8 mouse cellular contexts compared by ENCODE assay signal in the genomic region with DNA sequence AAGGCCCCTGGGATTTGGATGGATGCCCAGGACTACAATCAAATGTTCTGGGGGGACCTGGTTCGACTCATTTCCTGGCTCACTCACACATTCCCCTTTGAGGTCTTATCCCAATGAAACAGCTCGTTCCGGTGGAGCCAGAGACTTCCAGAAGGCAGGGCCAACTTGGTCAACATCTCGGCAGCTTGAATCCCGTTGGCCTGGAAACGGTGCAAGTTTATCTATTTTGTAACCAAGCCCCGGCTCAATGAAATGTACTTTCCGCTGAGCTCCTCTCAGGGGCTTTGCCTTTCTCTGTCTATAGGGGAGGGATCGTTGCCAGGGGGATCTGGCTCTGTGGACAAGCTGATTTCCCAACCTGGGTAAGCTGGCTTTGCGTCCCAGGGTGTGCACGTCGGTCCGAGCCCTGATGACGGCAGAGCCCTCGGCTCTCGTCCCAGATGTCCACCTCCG.
DNase-seq lines count a peak whose midpoint lies in the region; ATAC-seq and TF ChIP-seq lines count a peak whose summit lies in the region.

No protein-coding gene starts in this region.

- peaks cover 8% of the 10 kb centered on the region for H3K27me3 ChIP-seq in heart, embryonic 14.5 days (ENCODE audit: control insufficient read depth, insufficient read depth, low read length)
- no peaks in the 10 kb centered on the region for H3K27me3 ChIP-seq in limb, embryonic 14.5 days (ENCODE audit: control insufficient read depth, insufficient read depth, low read length)
- peaks cover 12% of the 10 kb centered on the region for H3K27me3 ChIP-seq in neural tube, embryonic 15.5 days (replicated peaks)

- no peak for TF ChIP-seq CTCF in left cerebral cortex, adult 2 months (IDR thresholded peaks at IDR 0.05)

- peak; percentile 25 to 29 for DNase-seq in left cerebral cortex, adult 2 months (ENCODE audit: extremely low spot score in 1 of 2, low spot score in 2 of 2)
- no peak for DNase-seq in left cerebral cortex, adult 18-20 months (ENCODE audit: low spot score in 2 of 2)
- DNase-seq in fat pad, adult 2 months (ENCODE audit: extremely low read depth, low read depth, low spot score): peak; percentile 80
- DNase-seq in limb, embryonic 14.5 days (ENCODE audit: low spot score): peak; percentile 50

- H3K4me1 ChIP-seq in heart, embryonic 14.5 days (ENCODE audit: control insufficient read depth in 2 of 2, insufficient read depth in 2 of 2, low read length in 2 of 2): peaks cover 43 to 45% of the 10 kb centered on the region in 2 experiments
- H3K4me1 ChIP-seq in limb, embryonic 14.5 days (ENCODE audit: control insufficient read depth, insufficient read depth, low read length): peaks cover 51% of the 10 kb centered on the region
- H3K4me1 ChIP-seq in neural tube, embryonic 15.5 days: peaks cover 42% of the 10 kb centered on the region

- H3K9me3 ChIP-seq in heart, embryonic 14.5 days (ENCODE audit: control insufficient read depth, low read length): no peaks in the 10 kb centered on the region
- H3K9me3 ChIP-seq in limb, embryonic 14.5 days (ENCODE audit: control insufficient read depth, low read length): no peaks in the 10 kb centered on the region
- no peaks in the 10 kb centered on the region for H3K9me3 ChIP-seq in neural tube, embryonic 15.5 days (replicated peaks)

- H3K27ac ChIP-seq in left cerebral cortex, adult 2 months: no peak overlapping the region
- peak overlapping the region; percentile 39 to 43; a peak in 2 of 4 replicates for H3K27ac ChIP-seq in heart, embryonic 14.5 days (replicated peaks in 1 of 2; ENCODE audit: control insufficient read depth in 1 of 2, insufficient read depth in 1 of 2, low read depth in 2 of 2, low read length in 2 of 2)
- no peak overlapping the region for H3K27ac ChIP-seq in limb, embryonic 14.5 days (replicated peaks; ENCODE audit: low read depth, low read length)
- peak overlapping the region; percentile 68 for H3K27ac ChIP-seq in neural tube, embryonic 15.5 days (replicated peaks)

- no peaks in the 10 kb centered on the region for H3K36me3 ChIP-seq in heart, embryonic 14.5 days (ENCODE audit: control insufficient read depth, insufficient read depth, low read length)
- no peaks in the 10 kb centered on the region for H3K36me3 ChIP-seq in limb, embryonic 14.5 days (ENCODE audit: control insufficient read depth, insufficient read depth, low read length)
- no peaks in the 10 kb centered on the region for H3K36me3 ChIP-seq in neural tube, embryonic 15.5 days

- intact Hi-C loops in left cerebral cortex, adult 2 months (cut with DNase I): loop anchor here (5.0 kb wide), 1 partner anchor 74 kb away; no protein-coding TSS in a partner anchor

- H3K9ac ChIP-seq in heart, embryonic 14.5 days (ENCODE audit: low read length): no peak overlapping the region
- 0 out of 2 replicates have a peak overlapping the region, but pooled peaks have one; percentile 31 for H3K9ac ChIP-seq in limb, embryonic 14.5 days (ENCODE audit: low read depth, low read length, severe bottlenecking)
- no peak overlapping the region for H3K9ac ChIP-seq in neural tube, embryonic 15.5 days (replicated peaks)

- no peak overlapping the region for H3K4me2 ChIP-seq in heart, embryonic 14.5 days (ENCODE audit: low read length)
- H3K4me2 ChIP-seq in limb, embryonic 14.5 days (replicated peaks; ENCODE audit: low read depth, low read length, severe bottlenecking): no peak overlapping the region
- H3K4me2 ChIP-seq in neural tube, embryonic 15.5 days: no peak overlapping the region

- WGBS in heart, embryonic 14.5 days: 46% methylated on average over 17 of the region's 17 CpGs
- WGBS in limb, embryonic 14.5 days: 66% methylated on average over 17 of the region's 17 CpGs
- WGBS in neural tube, embryonic 15.5 days: 44% methylated on average over 17 of the region's 17 CpGs

- no peak overlapping the region for H3K4me3 ChIP-seq in left cerebral cortex, adult 2 months
- no peak overlapping the region for H3K4me3 ChIP-seq in heart, embryonic 14.5 days (ENCODE audit: control insufficient read depth in 1 of 2, insufficient read depth in 1 of 2, low read depth in 1 of 2, low read length in 2 of 2)
- no peak overlapping the region for H3K4me3 ChIP-seq in limb, embryonic 14.5 days (replicated peaks; ENCODE audit: low read length)
- no peak overlapping the region for H3K4me3 ChIP-seq in neural tube, embryonic 15.5 days (replicated peaks)

- no peak for TF ChIP-seq POLR2A in limb, embryonic 14.5 days (IDR thresholded peaks at IDR 0.05; ENCODE audit: borderline replicate concordance, extremely low read depth, insufficient read depth, insufficient read length)

- peak; percentile 46; the same call in 1 of the 2 replicates for ATAC-seq in heart, embryonic 14.5 days (ENCODE audit: insufficient number of reproducible peaks, insufficient read depth, low FRiP score, low read depth)
- no peak; the same call in 1 of the 2 replicates for ATAC-seq in limb, embryonic 14.5 days (ENCODE audit: low FRiP score, low read depth)
- ATAC-seq in neural tube, embryonic 15.5 days (ENCODE audit: low FRiP score): peak; percentile 54
- ATAC-seq in CD4-positive, CD25-positive, alpha-beta regulatory T cell, adult 4 months: no peak
- ATAC-seq in erythroblast, adult 5-6 weeks (replicated peaks; ENCODE audit: low FRiP score, poor library complexity, severe bottlenecking): no peak

Comparison
In these comparisons a context has a peak if more than half of its experiments do, and no peak if none do; other contexts are left out.
1. DNase-seq: peak in left cerebral cortex, adult 2 months (2 of 2), fat pad, adult 2 months (single experiment) and limb, embryonic 14.5 days (single experiment); none in left cerebral cortex, adult 18-20 months (0 of 2).
2. H3K27ac ChIP-seq: peak in heart, embryonic 14.5 days (2 of 2) and neural tube, embryonic 15.5 days (single experiment); none in left cerebral cortex, adult 2 months (single experiment) and limb, embryonic 14.5 days (single experiment).
3. ATAC-seq: peak in heart, embryonic 14.5 days (single experiment) and neural tube, embryonic 15.5 days (single experiment); none in limb, embryonic 14.5 days (single experiment), CD4-positive, CD25-positive, alpha-beta regulatory T cell, adult 4 months (single experiment) and erythroblast, adult 5-6 weeks (single experiment).